Mouse (Mus musculus) mature B cell (primary cell): Measurements from ENCODE around the gene Chchd3.

ENCODE experiments used
- in situ Hi-C: fragments of 300-500 bp; cut with MboI; formaldehyde crosslinking; loops from 2 replicates; pipeline ENCODE4 v1.14.3; 2019

Gene Chchd3

DNA sequence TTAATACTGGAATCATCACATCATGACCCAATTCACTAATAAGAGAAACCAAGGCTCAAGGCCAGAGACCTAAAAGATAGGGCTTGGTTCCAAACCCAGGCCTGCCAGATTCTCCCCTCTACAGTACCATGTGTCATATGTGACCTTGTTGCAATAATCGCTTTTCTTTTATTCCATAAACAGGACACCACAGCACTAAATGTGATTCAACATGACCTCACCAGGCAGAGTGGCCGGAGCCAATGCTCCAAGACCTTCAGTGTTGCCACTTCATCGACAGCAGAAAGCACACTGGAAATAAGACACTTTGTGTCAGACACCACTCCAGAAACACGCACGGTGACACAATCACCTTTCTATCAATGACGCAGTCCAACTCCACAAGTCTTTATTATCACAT is 258.3 kb downstream of the Chchd3 start:
- in situ Hi-C loops: no loop called here

DNA sequence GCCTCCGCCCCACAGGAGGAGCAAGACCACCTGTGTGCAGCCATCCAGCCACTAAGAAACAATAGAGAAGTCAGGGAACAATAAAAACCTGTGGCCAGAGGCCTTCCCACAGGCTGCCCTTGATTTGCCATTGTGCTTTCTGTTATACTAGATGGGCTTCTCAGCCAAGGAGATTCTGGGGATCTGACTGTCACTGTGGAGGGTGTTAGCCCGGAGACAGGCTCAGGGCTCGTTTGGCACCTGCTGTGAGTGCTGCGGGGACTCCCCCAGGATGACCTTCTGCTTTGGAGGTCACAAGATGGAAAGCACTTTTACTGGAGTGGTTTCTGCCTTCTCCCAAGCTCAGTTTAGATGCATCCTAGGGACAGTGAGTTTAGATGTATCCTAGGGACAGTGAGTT is 262.5 kb downstream of the Chchd3 start:
- in situ Hi-C loops: no loop called here

DNA sequence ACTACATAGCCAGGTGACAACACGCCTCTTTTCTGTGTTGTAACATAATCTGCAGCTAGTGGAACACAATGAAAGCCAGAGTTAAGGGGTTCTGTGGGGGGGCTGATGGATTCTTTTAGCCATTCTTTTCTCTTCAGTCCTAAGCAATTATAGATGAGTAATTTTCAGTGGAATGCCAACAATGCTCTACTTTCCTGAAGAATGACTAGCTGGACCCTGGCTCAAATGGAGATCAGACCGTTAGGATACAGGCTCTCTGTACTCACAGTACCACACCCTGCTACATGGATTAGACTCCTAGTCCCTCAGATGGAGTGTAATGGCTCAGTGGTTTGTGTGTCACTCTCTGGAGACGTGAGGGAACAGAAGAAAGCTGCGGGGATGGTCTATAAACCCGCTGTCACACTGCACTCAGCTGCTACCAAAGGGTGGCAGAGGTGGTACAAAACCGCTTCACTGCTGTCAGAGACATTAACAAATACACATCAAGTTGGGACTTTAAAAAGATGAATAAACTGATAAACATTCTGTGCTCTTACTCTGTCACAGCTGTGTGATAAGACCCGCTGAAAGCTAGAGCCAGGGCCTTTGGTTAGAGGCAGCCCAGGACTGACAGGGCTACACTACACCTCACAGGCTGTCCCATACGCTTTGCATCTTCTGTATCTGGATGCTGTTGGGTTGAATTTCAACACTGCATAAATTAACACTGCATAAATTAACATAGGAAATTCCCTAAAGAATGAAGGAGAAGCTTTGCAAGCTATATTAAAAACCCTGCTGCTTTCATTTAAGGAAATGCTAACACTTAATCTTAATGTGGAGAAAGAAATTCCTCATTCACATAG is 264.2 kb downstream of the Chchd3 start:
- in situ Hi-C loops: no loop called here

DNA sequence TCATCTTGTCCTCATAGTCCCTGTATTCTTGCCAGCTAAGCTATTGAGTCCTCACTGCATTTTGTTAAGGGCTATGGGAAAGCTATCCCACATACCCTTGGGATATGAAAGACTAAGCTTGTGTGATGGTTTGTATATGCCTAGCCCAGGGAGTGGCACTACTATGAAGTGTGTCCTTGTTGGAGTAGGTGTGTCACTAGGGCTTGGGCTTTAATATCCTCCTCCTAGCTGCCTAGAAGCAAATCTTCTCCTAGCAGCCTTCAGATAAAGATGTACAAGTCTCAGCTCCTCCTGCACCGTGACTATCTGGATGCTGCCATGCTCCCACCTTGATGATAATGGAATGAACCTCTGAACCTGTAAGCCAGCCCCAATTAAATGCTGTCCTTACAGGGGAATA is 266.5 kb downstream of the Chchd3 start:
- in situ Hi-C loops: no loop called here

DNA sequence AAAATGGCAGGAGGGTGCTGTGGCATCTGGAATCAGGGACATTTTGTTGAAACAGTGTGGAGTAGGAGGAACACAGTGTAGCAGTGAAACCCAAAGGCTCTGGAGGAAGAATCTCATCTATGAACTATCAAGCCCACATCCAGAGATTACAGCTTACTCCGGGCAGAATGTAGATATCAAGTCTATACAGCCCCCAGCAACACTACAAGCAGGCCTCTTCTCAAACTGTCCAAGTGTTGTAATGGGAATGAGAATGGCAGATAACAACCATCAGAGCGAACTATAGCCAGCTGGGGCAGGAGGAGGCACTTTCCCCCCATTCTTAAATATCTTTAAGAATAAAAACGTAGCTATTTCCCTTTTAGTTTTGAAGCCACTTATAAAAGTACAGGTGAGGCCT is 266.9 kb downstream of the Chchd3 start:
- in situ Hi-C loops: no loop called here

DNA sequence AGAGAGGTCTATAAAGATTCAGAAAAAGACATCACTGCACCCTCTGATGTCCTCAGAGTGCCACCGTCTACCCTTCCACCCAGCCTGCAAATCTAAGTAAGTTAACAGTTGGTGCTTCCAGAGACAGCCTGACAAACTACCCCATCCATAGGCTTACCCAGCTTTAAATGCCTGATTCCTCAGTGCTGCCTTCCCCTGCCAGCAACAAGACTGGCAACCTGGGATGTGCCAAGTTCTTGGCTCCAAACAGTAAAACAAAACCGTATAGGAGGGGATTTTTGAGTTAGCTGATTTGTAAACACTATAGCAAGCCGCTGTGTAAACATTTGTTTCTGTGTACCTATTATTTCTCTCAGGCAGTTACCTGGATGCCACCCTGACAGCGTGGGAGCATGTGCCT is 269.6 kb downstream of the Chchd3 start:
- in situ Hi-C loops: no loop called here

DNA sequence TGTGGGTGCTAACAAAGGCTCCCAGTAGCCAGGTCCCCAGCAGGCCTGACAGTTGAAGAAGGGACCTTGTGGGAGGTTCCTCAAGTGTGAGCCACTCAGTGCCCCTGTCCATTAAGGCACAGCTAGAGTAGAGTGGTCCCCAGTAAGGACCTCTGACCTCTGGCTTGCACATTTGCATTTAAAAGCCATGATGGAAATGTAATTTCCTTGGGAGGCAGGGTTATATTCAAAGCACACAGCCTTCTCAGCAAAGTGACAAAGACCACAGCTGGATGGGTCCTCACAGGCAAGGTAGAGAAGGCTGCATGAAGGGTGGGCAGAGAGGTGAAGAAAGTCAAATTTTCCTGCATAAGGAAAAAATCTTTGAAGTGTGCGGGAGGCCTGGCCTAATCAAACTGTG is 272.7 kb downstream of the Chchd3 start:
- in situ Hi-C loops: no loop called here

DNA sequence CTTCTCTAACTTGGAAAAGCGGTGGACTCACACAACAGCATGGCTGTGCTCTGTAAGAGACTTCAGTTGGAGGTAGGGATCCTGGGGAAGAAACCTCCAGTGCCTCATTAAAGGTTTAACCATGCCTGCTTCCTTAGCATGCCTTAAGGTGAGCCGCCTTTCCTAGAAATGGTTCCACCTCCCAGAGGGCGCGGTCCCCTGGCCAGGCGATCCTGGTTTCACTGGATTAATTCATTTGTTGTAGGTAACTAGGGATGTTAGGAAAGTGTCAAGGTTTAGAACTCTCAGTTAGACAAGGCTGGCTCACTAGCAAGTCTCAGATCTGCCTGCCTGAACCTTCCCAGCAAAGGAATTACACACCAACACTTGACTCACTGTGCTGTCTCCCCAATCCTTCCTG is 273.9 kb downstream of the Chchd3 start:
- in situ Hi-C loops: no loop called here

DNA sequence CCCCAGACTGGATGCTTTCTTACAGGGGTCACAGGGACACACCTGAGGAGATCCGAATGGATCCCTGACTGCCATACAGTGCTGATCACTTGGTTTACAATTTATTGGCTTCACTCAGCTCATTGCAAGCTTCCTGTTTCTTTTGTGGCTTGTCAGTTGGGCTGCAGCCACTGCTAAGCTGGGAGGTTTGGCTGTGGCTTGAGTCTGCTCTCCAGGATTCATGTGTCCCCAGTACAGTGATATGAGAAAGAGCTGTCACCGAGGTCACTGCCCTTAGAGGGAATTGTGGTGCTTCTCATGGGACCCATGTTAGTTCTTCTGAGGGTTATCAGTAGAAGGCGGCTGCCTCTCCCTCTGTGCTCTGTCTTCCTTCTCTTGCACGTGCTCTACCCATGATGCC is 277.0 kb downstream of the Chchd3 start:
- in situ Hi-C loops: no loop called here

DNA sequence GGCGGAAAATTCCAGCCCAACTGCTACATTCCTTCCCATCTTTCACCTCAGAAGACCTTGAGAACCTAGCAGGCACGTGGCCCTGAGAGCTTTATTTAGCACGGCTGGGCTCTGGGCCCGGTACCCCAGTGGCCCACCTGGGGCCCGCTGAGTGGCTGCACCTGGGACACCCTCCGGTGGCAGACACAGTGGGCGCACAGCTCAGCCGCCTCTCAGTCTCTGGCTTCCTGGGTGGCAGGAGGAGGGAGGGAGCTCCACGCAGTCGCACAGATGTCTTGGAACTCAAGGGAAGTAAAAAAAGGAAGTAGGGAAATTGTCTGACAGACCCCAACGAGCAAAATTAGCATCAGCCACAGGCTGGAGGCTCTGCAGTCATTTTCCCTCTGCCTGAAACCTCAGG is 279.5 kb downstream of the Chchd3 start:
- in situ Hi-C loops: no loop called here

DNA sequence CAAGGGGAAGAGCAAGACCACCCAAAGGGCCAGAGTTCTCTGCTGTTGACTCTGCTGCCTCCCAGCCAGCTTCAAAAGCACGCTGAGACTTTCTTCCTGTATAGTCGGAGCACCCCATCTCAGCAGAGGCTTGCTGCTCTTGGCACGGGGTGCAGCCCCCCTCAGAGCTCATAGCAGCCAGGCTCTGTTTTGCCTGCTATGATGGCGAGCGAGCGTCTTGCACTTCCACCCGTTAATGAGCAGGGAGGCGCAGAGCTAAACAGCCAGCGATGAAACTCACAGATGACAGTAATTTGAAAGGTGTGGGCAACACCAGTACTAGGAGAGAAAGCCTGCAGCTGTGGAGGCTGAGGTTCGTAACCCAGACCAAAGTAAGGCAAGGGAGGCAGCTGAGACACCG is 283.7 kb downstream of the Chchd3 start:
- in situ Hi-C loops: no loop called here

DNA sequence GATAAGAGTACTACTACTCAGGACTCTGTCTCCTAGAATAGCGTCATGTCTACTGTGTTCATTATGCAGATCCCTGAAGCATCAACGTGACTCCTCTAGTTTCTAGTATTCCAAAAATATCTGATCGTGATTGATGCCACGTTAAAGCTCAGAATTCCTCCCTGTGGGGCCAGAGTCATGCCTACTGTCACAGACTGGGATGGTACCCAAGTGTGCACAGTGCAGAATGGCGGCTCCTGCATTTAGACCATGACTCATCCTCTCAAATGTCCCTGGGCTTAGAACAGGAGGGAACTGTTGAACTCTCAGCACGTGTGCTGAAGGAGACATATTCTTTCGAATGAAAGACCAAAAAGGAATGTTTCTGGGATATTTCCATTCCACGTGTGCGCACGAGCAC is 305.5 kb downstream of the Chchd3 start:
- in situ Hi-C loops: no loop called here

DNA sequence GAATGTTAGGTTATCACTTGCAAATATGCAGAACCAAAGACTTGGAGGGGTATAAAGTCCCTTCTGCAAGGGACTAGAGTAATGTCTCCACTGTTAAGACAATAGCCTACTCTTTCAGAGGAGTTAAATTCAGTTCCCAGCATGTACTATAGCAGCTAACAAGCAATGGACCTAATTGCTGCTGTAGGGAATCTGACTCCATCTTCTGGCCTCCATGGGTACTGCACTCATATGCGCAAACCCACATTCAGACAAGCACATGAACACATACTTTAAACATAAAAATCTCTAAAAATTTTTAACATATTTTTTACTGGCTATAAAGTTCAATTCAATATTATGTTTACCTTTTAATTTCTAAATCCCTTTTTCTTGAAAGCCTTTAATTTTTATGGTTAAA is 310.2 kb downstream of the Chchd3 start:
- in situ Hi-C loops: no loop called here

DNA sequence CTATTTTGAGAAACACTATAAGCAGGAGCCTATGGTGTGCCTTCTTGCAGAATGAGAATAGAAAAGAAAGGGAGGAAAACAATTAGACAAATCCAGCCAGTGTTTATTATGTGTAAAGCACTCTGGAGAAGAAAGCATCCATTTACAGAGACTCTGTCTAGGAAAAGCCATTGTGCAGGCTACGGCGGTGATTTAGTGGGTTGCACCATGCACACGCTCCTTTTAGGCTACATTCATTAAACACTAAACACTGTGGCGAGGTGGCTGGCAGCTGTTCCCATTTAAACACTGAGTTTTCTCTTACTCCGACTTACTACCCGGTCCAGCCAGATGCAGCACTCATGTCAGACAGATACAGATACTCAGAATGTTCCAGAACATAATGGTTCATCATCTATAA is 311.3 kb downstream of the Chchd3 start:
- in situ Hi-C loops: no loop called here

DNA sequence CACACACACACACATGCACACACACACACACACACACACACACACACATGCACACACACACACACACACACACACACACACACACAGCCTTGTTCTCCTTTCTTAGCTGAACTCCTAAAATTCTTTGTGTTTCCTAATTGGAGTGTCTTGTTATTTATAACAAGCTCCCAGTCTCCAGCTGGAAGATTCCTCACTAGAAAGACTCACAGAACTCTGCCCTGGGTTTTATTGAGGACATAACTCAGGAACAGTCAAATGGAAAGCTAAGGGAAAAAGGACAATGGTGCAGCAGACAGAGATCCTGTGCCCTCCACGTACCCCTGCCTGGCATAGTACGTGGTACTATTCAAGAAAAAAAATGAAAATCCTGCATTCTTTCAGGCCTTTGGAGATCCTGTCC is 312.7 kb downstream of the Chchd3 start:
- in situ Hi-C loops: no loop called here
